Mouse (Mus musculus) embryonic fibroblast, embryonic 13.5 days (primary cell): ENCODE measurements around the gene Lsmem1.

ENCODE experiments used
- CTCF ChIP-seq: IDR thresholded peaks from 2 replicates; pipeline ENCODE4 v1.5.1; 2011; ENCODE audit warnings: mild to moderate bottlenecking, control low read depth, low read length, moderate library complexity, borderline replicate concordance; ENCODE audit not compliant: insufficient read depth
- POLR2A ChIP-seq: IDR thresholded peaks from 2 replicates; pipeline ENCODE4 v1.6.1; 2011; ENCODE audit warnings: low read depth, mild to moderate bottlenecking, control low read depth, low read length, moderate library complexity

DNA sequence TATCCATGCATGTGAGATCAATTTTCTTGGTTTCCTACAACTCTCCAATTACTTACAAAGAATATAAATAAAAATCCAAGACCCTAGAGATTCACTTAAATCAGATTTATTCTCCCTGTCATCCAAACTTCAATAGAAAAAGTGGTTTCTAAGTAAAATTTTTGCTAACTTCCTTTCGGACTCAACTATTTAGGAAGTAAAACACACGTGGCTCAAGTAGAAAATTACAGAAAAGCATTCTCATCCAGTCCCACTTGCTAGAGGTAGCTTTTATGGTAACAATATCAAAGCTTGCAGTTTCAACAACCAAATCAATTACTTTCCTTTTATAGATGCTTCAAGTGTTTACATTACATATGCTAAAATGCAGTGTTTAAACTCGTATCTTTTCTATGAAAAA is 21.6 kb upstream of the Lsmem1 start:
- TF ChIP-seq POLR2A: no peak
- no peak for TF ChIP-seq CTCF
